Mouse (Mus musculus): ENCODE data around the gene Grb2. TPM values are rescaled to one million over a fixed set of nuclear protein-coding genes. Genes with fewer than 3 reads are reported as not detected.

Gene Grb2
- 258 TPM for polyA plus RNA-seq (2017; shearing (Covaris generic))

GRCm38 (mm10) chr11:115708209-115708876 is at the start of gene Grb2:
Gene Grb2, minus strand, starts transcription at chr11:115708597.

GRCm38 (mm10) chr11:115627705-115628464 is 80.5 kb downstream of the Grb2 start, which contains the start of gene Slc25a19:
Gene Slc25a19, minus strand, starts transcription at chr11:115628295.

GRCm38 (mm10) chr11:115612410-115613137 is 95.8 kb downstream of the Grb2 start, which contains the start of gene Mif4gd:
Gene Mif4gd, minus strand, starts transcription at chr11:115612969.

GRCm38 (mm10) chr11:115603476-115604303 is 104.7 kb downstream of the Grb2 start, which contains the start of the genes Mrps7 and Gga3:
Gene Mrps7, plus strand, starts transcription at chr11:115603925.
Gene Gga3, minus strand, starts transcription at chr11:115604051.

Other genes with a start within 250 kb of the Grb2 start
- 1.3 TPM for gene Slc16a5, start 246.1 kb downstream of the Grb2 start, polyA plus RNA-seq (2017; shearing (Covaris generic))
- 45.1 TPM for gene Armc7, start 232.9 kb downstream of the Grb2 start, polyA plus RNA-seq (2017; shearing (Covaris generic))
- 208 TPM for gene Nt5c, start 216.7 kb downstream of the Grb2 start, polyA plus RNA-seq (2017; shearing (Covaris generic))
- gene Jpt1, start 194.2 kb downstream of the Grb2 start, polyA plus RNA-seq (2017; shearing (Covaris generic)): 368 TPM
- gene Sumo2, start 172.3 kb downstream of the Grb2 start, polyA plus RNA-seq (2017; shearing (Covaris generic)): 690 TPM
- 58.3 TPM for gene Nup85, start 144.2 kb downstream of the Grb2 start, polyA plus RNA-seq (2017; shearing (Covaris generic))
- 94.3 TPM for gene Mrps7, start 104.7 kb downstream of the Grb2 start, polyA plus RNA-seq (2017; shearing (Covaris generic))
- gene Gga3, start 104.5 kb downstream of the Grb2 start, polyA plus RNA-seq (2017; shearing (Covaris generic)): 33.7 TPM
- 499 TPM for gene Mif4gd, start 95.6 kb downstream of the Grb2 start, polyA plus RNA-seq (2017; shearing (Covaris generic))
- 77.3 TPM for gene Slc25a19, start 80.3 kb downstream of the Grb2 start, polyA plus RNA-seq (2017; shearing (Covaris generic))
- 16.2 TPM for gene Tmem94, start 56.8 kb upstream of the Grb2 start, polyA plus RNA-seq (2017; shearing (Covaris generic))
- 1.2 TPM for gene Caskin2, start 105.0 kb upstream of the Grb2 start, polyA plus RNA-seq (2017; shearing (Covaris generic))
- gene Tsen54, start 106.1 kb upstream of the Grb2 start, polyA plus RNA-seq (2017; shearing (Covaris generic)): 29.4 TPM
- 29.6 TPM for gene Llgl2, start 115.5 kb upstream of the Grb2 start, polyA plus RNA-seq (2017; shearing (Covaris generic))
- 1.2 TPM for gene Myo15b, start 149.8 kb upstream of the Grb2 start, polyA plus RNA-seq (2017; shearing (Covaris generic))
- 0.99 TPM for gene Smim5, start 191.4 kb upstream of the Grb2 start, polyA plus RNA-seq (2017; shearing (Covaris generic))
- 0.93 TPM for gene Smim6, start 203.4 kb upstream of the Grb2 start, polyA plus RNA-seq (2017; shearing (Covaris generic))
- 35.5 TPM for gene Sap30bp, start 224.7 kb upstream of the Grb2 start, polyA plus RNA-seq (2017; shearing (Covaris generic))
- 10.7 TPM for gene Recql5, start 224.9 kb upstream of the Grb2 start, polyA plus RNA-seq (2017; shearing (Covaris generic))

Data from effector memory CD4-positive, alpha-beta T cell, adult 7 months (primary cell).